Mouse (Mus musculus): ENCODE measurements around the gene Wdr20. TPM values are rescaled to one million over a fixed set of nuclear protein-coding genes. Genes with fewer than 3 reads are reported as not detected.
"Not testable (repeated sequence)": the region's sequence is repeated elsewhere in the genome, so short reads cannot be mapped to it uniquely, and the experiment has no call there.

Gene Wdr20
- 24.8 and 27.0 TPM in 2 replicates for polyA plus RNA-seq (2016; fragmentation: Nextera tagmentation; extraction: Ambion mirVana)

DNA sequence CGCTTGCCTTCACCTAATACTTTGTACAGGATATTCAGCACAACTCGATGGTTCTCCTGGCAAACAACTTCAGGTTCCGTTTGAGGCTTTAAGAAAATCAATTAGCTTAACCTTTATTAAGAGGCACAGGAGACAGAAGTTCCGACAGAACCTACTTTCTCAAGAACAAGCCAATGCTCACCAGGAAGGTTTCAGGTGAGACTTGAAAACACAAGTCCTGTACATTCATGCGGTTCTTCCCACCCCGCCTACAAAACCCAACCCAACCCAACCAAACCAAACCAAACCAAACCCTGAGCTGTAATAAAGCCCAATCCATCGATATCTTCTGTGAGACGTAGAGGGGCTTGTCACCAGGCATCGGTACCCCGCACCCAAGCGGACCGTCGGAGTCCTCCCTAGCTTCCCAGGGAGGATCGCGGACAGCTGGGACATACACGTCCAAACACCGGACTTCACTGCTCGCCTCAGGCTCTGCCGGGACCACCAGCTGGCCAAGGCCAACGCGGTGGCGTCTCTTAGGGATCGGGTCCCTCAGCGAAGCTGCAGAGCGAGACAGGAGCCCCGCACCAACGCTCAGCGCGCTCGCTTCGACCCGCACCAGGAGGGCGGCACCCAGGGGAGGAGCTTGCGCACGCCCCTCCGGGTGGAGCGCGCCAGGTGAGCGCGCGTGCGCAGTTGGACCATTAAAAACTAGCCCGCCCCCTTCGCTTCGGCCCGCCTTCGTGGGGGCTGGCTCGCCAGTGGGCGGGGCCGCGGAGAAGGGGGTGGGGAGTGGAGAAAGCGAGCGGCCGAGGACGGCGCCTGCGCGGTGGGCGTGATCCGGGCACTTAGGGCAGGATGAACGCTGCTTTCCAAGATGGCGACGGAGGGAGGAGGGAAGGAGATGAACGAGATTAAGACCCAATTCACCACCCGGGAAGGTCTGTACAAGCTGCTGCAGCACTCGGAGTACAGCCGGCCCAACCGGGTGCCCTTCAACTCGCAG is at the start of gene Wdr20:
Gene Wdr20 (plus strand): TSS at position 775 of the 988 bp plus-strand sequence.
- H3K4me3 ChIP-seq: peak within 1 kb of the TSS; percentile 100
- peaks cover 8% of the 10 kb centered on the region; the same call in 1 of the 2 replicates for H3K36me3 ChIP-seq
- peaks cover 27% of the 10 kb centered on the region for H3K4me1 ChIP-seq
- peak; percentile 100 for DNase-seq (ENCODE audit: low spot score)
- 1% methylated on average over 69 of the region's 69 CpGs for WGBS
- peak within 1 kb of the TSS; percentile 92 for H3K27ac ChIP-seq
- peaks cover 20% of the 10 kb centered on the region for H3K27me3 ChIP-seq (ENCODE audit: low read depth, poor library complexity, severe bottlenecking)
- no peaks in the 10 kb centered on the region for H3K9me3 ChIP-seq (replicated peaks)

DNA sequence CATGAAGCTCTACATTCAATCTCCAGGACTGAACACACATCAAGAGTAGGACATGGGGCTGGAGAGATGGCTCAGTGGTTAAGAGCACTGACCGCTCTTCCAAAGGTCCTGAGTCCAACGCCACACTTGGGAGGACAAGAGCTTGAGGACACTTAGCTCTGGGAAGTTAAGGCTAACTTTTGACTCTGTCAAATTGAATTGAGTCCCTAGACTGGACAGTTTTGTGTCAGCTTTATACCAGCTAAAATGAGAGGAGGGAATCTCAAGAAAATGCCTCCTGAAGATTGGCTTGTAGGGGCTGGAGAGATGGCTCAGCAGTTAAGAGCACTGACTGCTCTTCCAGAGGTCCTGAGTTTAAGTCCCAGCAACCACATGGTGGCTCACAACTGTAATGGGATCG is 48.8 kb upstream of the Wdr20 start:
- WGBS: 95% methylated on average over 3 of the region's 3 CpGs

DNA sequence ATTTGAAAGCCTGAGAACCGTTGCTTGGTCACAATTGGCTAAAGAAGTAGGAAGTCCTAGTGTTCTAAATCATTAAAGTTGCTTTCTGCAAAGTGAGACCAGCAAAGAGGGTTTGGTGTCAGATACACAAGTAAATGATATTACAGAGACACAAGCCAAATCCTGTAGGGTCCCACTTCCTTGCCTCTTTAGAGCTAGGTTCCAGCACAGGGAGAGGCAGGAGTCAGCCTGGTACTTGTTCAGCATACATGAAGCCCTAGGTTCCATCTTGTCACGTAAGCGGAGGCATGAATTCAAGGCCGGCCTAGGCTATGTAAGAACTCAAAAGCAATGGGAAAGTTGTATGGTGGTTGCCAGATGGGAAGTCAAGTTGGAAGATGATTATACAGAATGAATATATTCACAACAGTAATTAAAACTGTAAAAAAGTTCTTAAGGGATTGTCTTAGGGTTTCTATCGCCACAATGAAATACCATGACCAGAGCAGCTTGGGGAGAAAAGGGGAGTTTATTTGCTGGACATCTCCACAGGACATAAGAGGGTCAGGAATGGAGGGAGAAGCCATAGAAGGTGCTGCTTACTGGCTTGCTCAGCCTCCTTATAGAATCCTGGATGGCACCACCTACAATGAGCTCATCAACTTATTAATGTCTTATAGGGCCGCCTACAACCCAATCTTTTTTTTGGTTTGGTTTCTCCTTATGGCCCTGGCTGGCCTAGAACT is 47.7 kb upstream of the Wdr20 start:
- H3K4me3 ChIP-seq: no peak overlapping the region
- no peaks in the 10 kb centered on the region for H3K27me3 ChIP-seq (ENCODE audit: low read depth, poor library complexity, severe bottlenecking)
- peaks cover 7% of the 10 kb centered on the region for H3K4me1 ChIP-seq
- no peak for DNase-seq (ENCODE audit: low spot score)
- no peak overlapping the region for H3K27ac ChIP-seq
- 89% methylated on average over 6 of the region's 6 CpGs for WGBS
- H3K36me3 ChIP-seq: peaks cover 87% of the 10 kb centered on the region
- H3K9me3 ChIP-seq (replicated peaks): no peaks in the 10 kb centered on the region

More for the DNA sequence above, 48.8 kb upstream of the Wdr20 start:
- not testable (repeated sequence) for H3K9me3 ChIP-seq (replicated peaks); DNase-seq (ENCODE audit: low spot score); H3K27me3 ChIP-seq (ENCODE audit: low read depth, poor library complexity, severe bottlenecking); H3K4me3 ChIP-seq; H3K27ac ChIP-seq; H3K4me1 ChIP-seq
- H3K36me3 ChIP-seq: peaks cover 76% of the 10 kb centered on the region

DNA sequence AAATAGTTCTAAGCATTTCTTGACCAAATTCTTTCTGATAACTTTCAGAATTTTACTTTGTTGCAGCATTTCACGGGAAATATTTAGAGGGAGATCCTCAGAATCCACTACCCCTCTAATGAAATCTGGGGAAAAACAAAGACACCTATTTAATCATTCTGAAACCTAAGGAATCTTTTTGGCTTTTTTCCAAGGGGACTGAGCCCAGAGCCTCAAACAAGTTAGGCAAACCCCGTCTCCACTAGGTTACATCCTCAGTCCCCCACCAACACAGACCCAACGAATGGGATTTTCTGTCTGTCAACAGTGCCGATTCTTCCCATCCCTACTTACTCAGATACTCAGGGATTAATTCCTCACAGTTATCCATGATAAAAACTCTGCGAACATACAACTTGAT is 44.4 kb upstream of the Wdr20 start:
- 89% methylated on average over 5 of the region's 5 CpGs for WGBS
- not testable (repeated sequence) for H3K9me3 ChIP-seq (replicated peaks); H3K27me3 ChIP-seq (ENCODE audit: low read depth, poor library complexity, severe bottlenecking); DNase-seq (ENCODE audit: low spot score); H3K4me3 ChIP-seq; H3K27ac ChIP-seq
- Histone ChIP-seq H3K36me3 (peaks cover 60% of the 10 kb centered on the region), H3K4me1 (peaks cover 21% of the 10 kb centered on the region)

DNA sequence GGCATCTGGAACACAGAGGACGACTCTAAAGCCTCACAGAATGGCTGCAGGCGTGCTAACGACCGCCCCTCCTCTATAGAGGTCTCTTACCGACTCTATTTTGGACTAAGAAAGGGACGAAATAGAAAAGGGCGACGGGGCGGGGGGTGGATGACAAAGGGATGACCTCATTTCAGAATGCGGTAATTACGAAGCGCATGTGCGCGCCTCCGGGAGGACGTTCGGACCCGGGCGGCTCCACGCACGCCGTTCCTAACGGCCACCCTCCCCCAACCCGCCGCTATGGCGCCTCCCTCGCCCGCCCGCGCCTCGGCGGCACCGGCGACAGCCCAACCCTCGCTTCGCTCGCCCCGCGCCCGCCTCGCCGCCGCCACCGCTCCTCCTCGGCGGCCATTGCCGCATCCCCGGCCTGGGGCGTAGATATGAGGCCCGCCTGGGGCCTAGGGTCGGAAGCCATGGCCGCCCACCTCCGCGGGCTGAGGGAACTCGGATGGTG is 42.0 kb upstream of the Wdr20 start:
- Histone ChIP-seq H3K27ac (peak overlapping the region; percentile 99), H3K4me1 (peaks cover 32% of the 10 kb centered on the region), H3K27me3 (ENCODE audit: low read depth, poor library complexity, severe bottlenecking) (no peaks in the 10 kb centered on the region), H3K9me3 (replicated peaks) (no peaks in the 10 kb centered on the region), H3K4me3 (peak overlapping the region; percentile 99), H3K36me3 (peaks cover 37% of the 10 kb centered on the region)
- peak; percentile 69 for DNase-seq (ENCODE audit: low spot score)
- WGBS: under 1% methylated on average over 53 of the region's 55 CpGs

DNA sequence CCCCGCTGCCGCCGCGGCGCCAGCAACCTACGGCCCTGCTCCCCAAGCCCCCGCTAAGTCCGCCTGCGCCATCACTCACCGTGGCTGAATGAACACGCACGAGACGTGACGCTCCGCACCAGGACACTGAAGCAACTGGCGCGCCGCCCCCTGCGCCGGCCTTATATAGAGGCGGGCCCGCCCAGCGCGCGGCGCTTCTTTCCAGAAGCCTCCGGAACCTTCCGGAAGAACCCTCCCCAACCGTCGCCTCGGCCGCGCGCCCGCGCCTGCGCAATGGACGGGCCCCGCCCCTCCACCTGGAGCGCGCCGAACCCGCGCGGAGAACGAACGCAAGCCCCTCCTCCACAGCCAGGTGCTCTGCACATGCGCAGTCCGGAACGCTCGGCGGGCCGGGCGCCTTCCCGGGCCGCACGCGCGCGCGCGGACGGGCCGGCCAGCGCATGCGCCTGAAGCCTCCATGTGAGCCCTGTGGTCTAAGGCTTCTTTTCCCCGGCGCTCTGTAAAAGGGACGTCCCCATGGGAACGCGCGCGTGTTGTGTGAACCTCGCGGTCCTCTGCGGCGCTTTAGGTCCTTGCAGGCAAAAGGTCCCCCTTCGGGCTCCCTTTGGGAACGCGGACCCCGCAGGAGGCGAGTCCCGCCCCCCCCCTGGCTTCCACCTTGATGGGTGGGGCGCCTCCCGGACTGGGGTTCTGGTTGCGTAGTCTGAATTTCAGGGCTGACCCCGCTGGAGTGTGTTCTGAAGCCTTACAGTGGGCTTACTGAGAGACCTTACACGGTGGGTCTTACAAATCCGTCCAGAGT is 41.4 kb upstream of the Wdr20 start:
- Histone ChIP-seq H3K4me3 (peak overlapping the region; percentile 99), H3K4me1 (peaks cover 38% of the 10 kb centered on the region), H3K9me3 (replicated peaks) (no peaks in the 10 kb centered on the region), H3K27ac (peak overlapping the region; percentile 99), H3K36me3 (peaks cover 35% of the 10 kb centered on the region), H3K27me3 (ENCODE audit: low read depth, poor library complexity, severe bottlenecking) (no peaks in the 10 kb centered on the region)
- WGBS: under 1% methylated on average over 89 of the region's 89 CpGs
- peak; percentile 100 for DNase-seq (ENCODE audit: low spot score)

DNA sequence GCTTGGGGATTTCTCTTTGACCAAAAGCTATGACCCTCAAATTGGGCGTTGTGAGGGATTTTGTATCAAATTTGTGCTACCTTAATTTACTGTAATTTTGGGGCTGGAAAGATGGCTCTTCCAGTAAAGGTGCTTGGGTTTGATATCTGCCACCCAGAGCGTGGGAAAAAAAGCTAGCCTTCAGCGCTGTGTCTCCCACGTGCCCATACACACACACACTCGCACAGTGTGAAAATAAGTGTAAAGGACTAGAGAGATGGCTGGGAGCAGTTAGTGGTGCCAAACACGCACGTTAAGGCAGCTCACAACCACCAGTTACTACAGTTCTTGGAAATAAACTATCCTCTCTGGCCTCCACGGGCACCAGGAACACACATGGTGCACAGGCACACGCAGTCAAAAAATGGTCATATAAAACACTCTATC is 40.8 kb upstream of the Wdr20 start:
- Histone ChIP-seq H3K27ac (peak overlapping the region; percentile 99), H3K4me1 (peaks cover 38% of the 10 kb centered on the region), H3K9me3 (replicated peaks) (no peaks in the 10 kb centered on the region), H3K4me3 (peak overlapping the region; percentile 99), H3K27me3 (ENCODE audit: low read depth, poor library complexity, severe bottlenecking) (no peaks in the 10 kb centered on the region), H3K36me3 (peaks cover 29% of the 10 kb centered on the region)
- no peak for DNase-seq (ENCODE audit: low spot score)
- 58% methylated on average over 9 of the region's 9 CpGs for WGBS

DNA sequence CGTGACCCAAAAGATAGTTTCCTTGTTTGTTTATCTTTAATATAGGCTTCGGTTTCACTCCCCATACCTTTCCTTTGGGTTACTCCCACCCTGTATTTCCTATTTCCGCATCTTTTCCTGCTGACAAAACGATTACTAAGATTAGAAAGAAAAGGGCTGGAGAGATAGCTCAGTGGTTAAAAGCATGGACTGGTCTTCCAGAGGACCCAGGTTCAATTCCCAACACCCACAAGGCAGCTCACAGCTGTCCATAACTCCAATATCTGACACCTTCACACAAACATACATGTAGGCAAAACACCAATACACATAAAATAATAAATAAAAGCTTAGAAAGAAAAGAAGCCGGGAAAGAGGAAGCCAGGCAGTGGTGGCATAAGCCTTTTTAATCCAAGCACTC is 40.3 kb upstream of the Wdr20 start:
- Histone ChIP-seq H3K9me3 (replicated peaks) (no peaks in the 10 kb centered on the region), H3K4me1 (peaks cover 38% of the 10 kb centered on the region), H3K36me3 (peaks cover 26% of the 10 kb centered on the region), H3K4me3 (peak overlapping the region; percentile 99; the same call in 1 of the 2 replicates), H3K27me3 (ENCODE audit: low read depth, poor library complexity, severe bottlenecking) (no peaks in the 10 kb centered on the region), H3K27ac (peak overlapping the region; percentile 99; the same call in 1 of the 2 replicates)
- 80% methylated on average over 5 of the region's 5 CpGs for WGBS
- DNase-seq (ENCODE audit: low spot score): no peak

DNA sequence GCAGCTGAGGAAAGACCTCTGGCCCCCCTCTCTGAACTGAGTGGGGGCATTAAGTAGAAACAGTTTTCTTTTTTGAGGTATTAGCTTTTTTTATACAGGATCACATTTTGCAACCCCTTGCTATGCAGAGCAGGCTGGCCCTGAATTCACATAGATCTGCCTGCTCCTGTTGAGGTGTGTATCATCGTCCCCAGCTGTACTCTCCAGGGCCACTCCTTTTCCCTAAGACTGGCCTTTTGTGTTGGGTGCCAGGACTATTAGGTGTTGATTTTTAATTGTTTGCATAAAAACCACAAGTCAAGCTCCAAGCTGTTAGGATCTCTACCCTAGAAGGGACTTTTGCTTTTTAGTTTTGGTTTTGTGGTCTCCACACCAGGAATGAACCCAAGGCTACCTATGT is 39.7 kb upstream of the Wdr20 start:
- H3K36me3 ChIP-seq: peaks cover 20% of the 10 kb centered on the region
- H3K4me1 ChIP-seq: peaks cover 40% of the 10 kb centered on the region
- no peaks in the 10 kb centered on the region for H3K9me3 ChIP-seq (replicated peaks)
- 94% methylated on average over 1 of the region's 1 CpGs for WGBS
- peak overlapping the region; percentile 73; the same call in 1 of the 2 replicates for H3K27ac ChIP-seq
- H3K27me3 ChIP-seq (ENCODE audit: low read depth, poor library complexity, severe bottlenecking): no peaks in the 10 kb centered on the region
- H3K4me3 ChIP-seq: no peak overlapping the region
- DNase-seq (ENCODE audit: low spot score): no peak

DNA sequence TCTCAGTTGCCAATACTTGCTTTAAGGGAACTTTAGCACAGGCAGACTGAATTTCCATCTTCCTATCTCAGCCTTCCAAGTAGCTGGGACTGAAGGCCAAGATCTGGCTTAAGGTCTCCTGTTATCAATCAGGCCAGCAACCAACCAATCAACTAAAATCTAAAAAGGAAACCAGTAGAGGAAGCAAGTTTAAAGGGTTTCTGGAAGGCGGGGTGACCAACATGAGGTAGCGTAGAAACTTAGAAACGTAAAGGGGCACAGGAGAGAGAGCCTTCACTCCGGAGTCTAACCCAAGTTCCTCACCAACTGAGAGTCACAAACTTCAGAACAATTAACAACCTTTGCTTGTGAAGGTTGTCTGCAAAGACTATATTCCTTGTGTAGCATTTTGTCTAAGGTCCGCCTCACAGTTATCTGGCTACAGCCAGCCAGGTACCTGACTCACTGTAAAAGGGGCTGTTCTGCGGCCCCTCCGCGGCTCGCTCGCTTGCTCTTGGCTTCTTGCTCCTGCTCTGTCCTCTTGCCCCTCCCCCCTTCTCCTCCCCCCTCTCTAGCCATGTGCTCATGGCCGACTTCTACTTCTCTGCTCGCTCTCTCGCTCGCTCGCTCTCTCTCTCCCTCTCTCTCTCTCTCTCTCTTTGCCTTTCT is 39.1 kb upstream of the Wdr20 start:
- Histone ChIP-seq H3K27me3 (ENCODE audit: low read depth, poor library complexity, severe bottlenecking) (no peaks in the 10 kb centered on the region), H3K36me3 (peaks cover 15% of the 10 kb centered on the region), H3K4me3 (peak overlapping the region; percentile 21; the same call in 1 of the 2 replicates), H3K27ac (peak overlapping the region; percentile 73), H3K9me3 (replicated peaks) (no peaks in the 10 kb centered on the region), H3K4me1 (peaks cover 42% of the 10 kb centered on the region)
- DNase-seq (ENCODE audit: low spot score): peak; percentile 56
- WGBS: 39% methylated on average over 15 of the region's 15 CpGs

DNA sequence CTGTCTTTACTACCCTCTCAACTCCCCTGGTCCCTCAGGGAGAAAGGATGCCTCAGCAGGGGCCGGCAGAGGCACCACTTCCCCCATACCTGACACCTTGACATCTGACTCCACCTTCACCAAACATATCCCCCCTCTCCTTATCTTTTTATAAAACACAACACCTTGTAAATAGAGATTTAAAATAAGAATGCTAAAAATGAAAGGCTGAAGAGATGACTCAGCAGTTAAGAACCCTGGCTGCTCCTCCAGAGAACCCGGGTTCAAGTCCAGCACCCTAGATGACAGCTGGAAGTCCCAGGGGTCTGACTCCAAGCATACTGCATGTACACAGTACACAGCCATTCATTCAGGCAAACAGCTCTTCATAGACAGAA is 38.6 kb upstream of the Wdr20 start:
- no peak for DNase-seq (ENCODE audit: low spot score)
- Histone ChIP-seq H3K27ac (peak overlapping the region; percentile 73), H3K4me3 (peak overlapping the region; percentile 21; the same call in 1 of the 2 replicates), H3K27me3 (ENCODE audit: low read depth, poor library complexity, severe bottlenecking) (no peaks in the 10 kb centered on the region), H3K36me3 (peaks cover 10% of the 10 kb centered on the region), H3K4me1 (peaks cover 42% of the 10 kb centered on the region), H3K9me3 (replicated peaks) (no peaks in the 10 kb centered on the region)
- WGBS: 55% methylated on average over 2 of the region's 2 CpGs
